Mouse (Mus musculus): ENCODE measurements at regions not wholly inside any gene's neighbourhood (a gene's known extent, or its start where the extent isn't known, plus 50 kb on each side); places are given as distances from the start of the nearest gene placed in this dataset.
"Not testable (repeated sequence)": the region's sequence is repeated elsewhere in the genome, so short reads cannot be mapped to it uniquely, and the experiment has no call there.

- no peak for DNase-seq (ENCODE audit: low read depth, low spot score)
- 55% methylated on average over 9 of the region's 9 CpGs for WGBS
These were observed 89.0 kb downstream of the Akr1d1 start for GRCm38 (mm10) chr6:37618990-37619389.

GRCm38 (mm10) chr6:37621364-37622029, 91.5 kb downstream of the Akr1d1 start:
- 56% methylated on average over 7 of the region's 7 CpGs for WGBS
- DNase-seq (ENCODE audit: low read depth, low spot score): no peak

GRCm38 (mm10) chr6:37622273-37622672, 92.3 kb downstream of the Akr1d1 start:
- WGBS: 88% methylated on average over 2 of the region's 2 CpGs
- DNase-seq (ENCODE audit: low read depth, low spot score): no peak

GRCm38 (mm10) chr6:37627206-37627605, 97.2 kb downstream of the Akr1d1 start:
- WGBS: 81% methylated on average over 5 of the region's 5 CpGs
- no peak for DNase-seq (ENCODE audit: low read depth, low spot score)

GRCm38 (mm10) chr6:37633948-37634347, 104.0 kb downstream of the Akr1d1 start:
- no peak for DNase-seq (ENCODE audit: low read depth, low spot score)
- WGBS: 79% methylated on average over 1 of the region's 1 CpGs

GRCm38 (mm10) chr6:37642066-37642465, 112.1 kb downstream of the Akr1d1 start:
- DNase-seq (ENCODE audit: low read depth, low spot score): no peak
- WGBS: 69% methylated on average over 4 of the region's 4 CpGs

GRCm38 (mm10) chr6:37642701-37643121, 112.7 kb downstream of the Akr1d1 start:
- 90% methylated on average over 8 of the region's 8 CpGs for WGBS
- DNase-seq (ENCODE audit: low read depth, low spot score): no peak

- 81% methylated on average over 4 of the region's 4 CpGs for WGBS
- no peak for DNase-seq (ENCODE audit: low read depth, low spot score)
These were observed 113.2 kb downstream of the Akr1d1 start for GRCm38 (mm10) chr6:37643176-37643575.

- DNase-seq (ENCODE audit: low read depth, low spot score): no peak
- 96% methylated on average over 2 of the region's 2 CpGs for WGBS
These were observed 113.7 kb downstream of the Akr1d1 start for GRCm38 (mm10) chr6:37643718-37644117.

- DNase-seq (ENCODE audit: low read depth, low spot score): no peak
- WGBS: 54% methylated on average over 14 of the region's 14 CpGs
These were observed 115.6 kb downstream of the Akr1d1 start for GRCm38 (mm10) chr6:37645551-37645950.

GRCm38 (mm10) chr6:37657300-37657699, 127.3 kb downstream of the Akr1d1 start:
- not testable (repeated sequence) for DNase-seq (ENCODE audit: low read depth, low spot score)
- WGBS: 97% methylated on average over 3 of the region's 3 CpGs

- DNase-seq (ENCODE audit: low read depth, low spot score): no peak
- 73% methylated on average over 6 of the region's 6 CpGs for WGBS
These were observed 128.2 kb downstream of the Akr1d1 start for GRCm38 (mm10) chr6:37658021-37658650.

GRCm38 (mm10) chr6:37662747-37663146, 132.8 kb downstream of the Akr1d1 start:
- 27% methylated on average over 2 of the region's 2 CpGs for WGBS
- no peak for DNase-seq (ENCODE audit: low read depth, low spot score)

GRCm38 (mm10) chr6:37665576-37665975, 135.6 kb downstream of the Akr1d1 start:
- DNase-seq (ENCODE audit: low read depth, low spot score): no peak
- WGBS: 82% methylated on average over 5 of the region's 5 CpGs

GRCm38 (mm10) chr6:37669407-37669806, 139.4 kb downstream of the Akr1d1 start:
- DNase-seq (ENCODE audit: low read depth, low spot score): no peak
- WGBS: 74% methylated on average over 2 of the region's 2 CpGs

GRCm38 (mm10) chr6:37670701-37671100, 140.7 kb downstream of the Akr1d1 start:
- WGBS: 74% methylated on average over 3 of the region's 3 CpGs
- DNase-seq (ENCODE audit: low read depth, low spot score): no peak

GRCm38 (mm10) chr6:37679871-37680270, 149.9 kb downstream of the Akr1d1 start:
- 39% methylated on average over 3 of the region's 3 CpGs for WGBS
- DNase-seq (ENCODE audit: low read depth, low spot score): no peak

- DNase-seq (ENCODE audit: low read depth, low spot score): peak; percentile 40
These were observed 151.4 kb downstream of the Akr1d1 start for GRCm38 (mm10) chr6:37681331-37681730.

GRCm38 (mm10) chr6:37686094-37686493, 156.1 kb downstream of the Akr1d1 start:
- DNase-seq (ENCODE audit: low read depth, low spot score): no peak
- WGBS: 97% methylated on average over 14 of the region's 14 CpGs

More at GRCm38 (mm10) chr6:37681331-37681730, 151.4 kb downstream of the Akr1d1 start:
- WGBS: 25% methylated on average over 2 of the region's 2 CpGs

- DNase-seq (ENCODE audit: low read depth, low spot score): no peak
- 60% methylated on average over 1 of the region's 1 CpGs for WGBS
These were observed 159.1 kb downstream of the Akr1d1 start for GRCm38 (mm10) chr6:37688866-37689617.

GRCm38 (mm10) chr6:37689696-37690095, 159.7 kb downstream of the Akr1d1 start:
- no peak for DNase-seq (ENCODE audit: low read depth, low spot score)

Data from large intestine, adult 2 months (tissue).